Mouse (Mus musculus): ENCODE results near the gene Mta3.

Gene Mta3

GRCm38 (mm10) chr17:83810285-83810684, 104.3 kb downstream of the Mta3 start:
- no peak for DNase-seq (ENCODE audit: low spot score)

- DNase-seq (ENCODE audit: low spot score), result no peak
These were observed 106.4 kb downstream of the Mta3 start for GRCm38 (mm10) chr17:83812200-83812944.

- DNase-seq (ENCODE audit: low spot score), result no peak
These were observed 107.1 kb downstream of the Mta3 start for GRCm38 (mm10) chr17:83813050-83813449.

GRCm38 (mm10) chr17:83816996-83817395, 111.0 kb downstream of the Mta3 start:
- no peak for DNase-seq (ENCODE audit: low spot score)

- no peak for DNase-seq (ENCODE audit: low spot score)
These were observed 113.5 kb downstream of the Mta3 start for GRCm38 (mm10) chr17:83819503-83819902.

GRCm38 (mm10) chr17:83820701-83821100, 114.7 kb downstream of the Mta3 start:
- DNase-seq (ENCODE audit: low spot score), result no peak

- no peak for DNase-seq (ENCODE audit: low spot score)
These were observed 115.9 kb downstream of the Mta3 start for GRCm38 (mm10) chr17:83821876-83822275.

GRCm38 (mm10) chr17:83823835-83824234, 117.9 kb downstream of the Mta3 start:
- no peak for DNase-seq (ENCODE audit: low spot score)

- no peak for DNase-seq (ENCODE audit: low spot score)
These were observed 123.4 kb downstream of the Mta3 start for GRCm38 (mm10) chr17:83829356-83829755.

- DNase-seq (ENCODE audit: low spot score), result no peak
These were observed 124.8 kb downstream of the Mta3 start for GRCm38 (mm10) chr17:83830616-83831292.

GRCm38 (mm10) chr17:83834120-83834519, 128.2 kb downstream of the Mta3 start:
- DNase-seq (ENCODE audit: low spot score), result no peak

- no peak for DNase-seq (ENCODE audit: low spot score)
These were observed 130.1 kb downstream of the Mta3 start for GRCm38 (mm10) chr17:83836048-83836447.

- DNase-seq (ENCODE audit: low spot score), result no peak
These were observed 131.8 kb downstream of the Mta3 start for GRCm38 (mm10) chr17:83837659-83838190.

- DNase-seq (ENCODE audit: low spot score), result peak; percentile 58
These were observed 133.2 kb downstream of the Mta3 start for GRCm38 (mm10) chr17:83839132-83839531.

- DNase-seq (ENCODE audit: low spot score), result no peak
These were observed 135.0 kb downstream of the Mta3 start for GRCm38 (mm10) chr17:83841011-83841410.

- peak; percentile 34 for DNase-seq (ENCODE audit: low spot score)
These were observed 137.8 kb downstream of the Mta3 start for GRCm38 (mm10) chr17:83843780-83844179.

- no peak for DNase-seq (ENCODE audit: low spot score)
These were observed 139.6 kb downstream of the Mta3 start for GRCm38 (mm10) chr17:83845538-83845937.

GRCm38 (mm10) chr17:83846301-83847021, 140.5 kb downstream of the Mta3 start:
- DNase-seq (ENCODE audit: low spot score), result no peak

GRCm38 (mm10) chr17:83847100-83847499, 141.1 kb downstream of the Mta3 start:
- no peak for DNase-seq (ENCODE audit: low spot score)

- no peak for DNase-seq (ENCODE audit: low spot score)
These were observed 141.9 kb downstream of the Mta3 start, which contains the start of gene Haao for GRCm38 (mm10) chr17:83847815-83848214. TSS of gene Haao (minus strand) at chr17:83847963.

- DNase-seq (ENCODE audit: low spot score), result no peak
These were observed 142.5 kb downstream of the Mta3 start for GRCm38 (mm10) chr17:83848482-83848881.

GRCm38 (mm10) chr17:83849081-83849675, 143.2 kb downstream of the Mta3 start:
- DNase-seq (ENCODE audit: low spot score), result no peak
